ENCODE assay signal across 7 mouse cellular contexts in genomic region chrX:59133416-59133815, GRCm38 (mm10).
DNase-seq lines count a peak whose midpoint lies in the region; ATAC-seq and TF ChIP-seq lines count a peak whose summit lies in the region.

No protein-coding gene starts in this region.

- DNase-seq in lung, embryonic 14.5 days = peak; percentile 4
- DNase-seq in lung, postnatal 36 days = no peak
- DNase-seq in embryo, embryonic 9.5 days (ENCODE audit: extremely low spot score) = peak; percentile 16
- DNase-seq in liver, embryonic 14.5 days (ENCODE audit: low read depth in 3 of 3, low spot score in 3 of 3) = no peak

- no peak overlapping the region for H3K9ac ChIP-seq in lung, embryonic 14.5 days
- H3K9ac ChIP-seq in hindbrain, embryonic 12.5 days = no peak overlapping the region
- no peak overlapping the region for H3K9ac ChIP-seq in liver, embryonic 14.5 days (replicated peaks)
- H3K9ac ChIP-seq in stomach, embryonic 15.5 days = no peak overlapping the region

- ATAC-seq in lung, embryonic 14.5 days (ENCODE audit: insufficient read depth) = peak; percentile 42; the same call in 1 of the 2 replicates
- peak; percentile 23; the same call in 1 of the 2 replicates for ATAC-seq in hindbrain, embryonic 12.5 days (ENCODE audit: low FRiP score)
- no peak for ATAC-seq in liver, embryonic 14.5 days (ENCODE audit: insufficient read depth)
- ATAC-seq in stomach, embryonic 15.5 days (ENCODE audit: insufficient read depth, low FRiP score, low read depth) = 0 out of 2 replicates have a peak, but pooled peaks have one; percentile 39
- no peak for ATAC-seq in monocyte, adult 5-6 weeks (replicated peaks; ENCODE audit: insufficient number of reproducible peaks, low FRiP score, low TSS enrichment, poor library complexity, severe bottlenecking)

- WGBS in lung, embryonic 14.5 days = 19% methylated on average over 10 of the region's 10 CpGs
- 21% methylated on average over 10 of the region's 10 CpGs for WGBS in hindbrain, embryonic 12.5 days
- WGBS in liver, embryonic 14.5 days (ENCODE audit: insufficient replicate concordance) = 13% methylated on average over 9 of the region's 10 CpGs
- WGBS in stomach, embryonic 15.5 days = 34% methylated on average over 10 of the region's 10 CpGs

- H3K4me2 ChIP-seq in lung, embryonic 14.5 days = peak overlapping the region; percentile 64
- H3K4me2 ChIP-seq in hindbrain, embryonic 12.5 days (replicated peaks) = peak overlapping the region; percentile 71
- peak overlapping the region; percentile 55 for H3K4me2 ChIP-seq in liver, embryonic 14.5 days (ENCODE audit: low read depth)
- peak overlapping the region; percentile 68 for H3K4me2 ChIP-seq in stomach, embryonic 15.5 days

- no peaks in the 10 kb centered on the region for H3K4me1 ChIP-seq in lung, embryonic 14.5 days (ENCODE audit: insufficient read depth)
- H3K4me1 ChIP-seq in hindbrain, embryonic 12.5 days = no peaks in the 10 kb centered on the region
- H3K4me1 ChIP-seq in liver, embryonic 14.5 days (replicated peaks; ENCODE audit: control insufficient read depth in 2 of 2, insufficient read depth in 2 of 2, low read length in 1 of 2) = no peaks in the 10 kb centered on the region
- no peaks in the 10 kb centered on the region for H3K4me1 ChIP-seq in stomach, embryonic 15.5 days

- H3K9me3 ChIP-seq in lung, embryonic 14.5 days (ENCODE audit: low read depth, low read length) = no peaks in the 10 kb centered on the region
- no peaks in the 10 kb centered on the region for H3K9me3 ChIP-seq in hindbrain, embryonic 12.5 days (replicated peaks)
- no peaks in the 10 kb centered on the region for H3K9me3 ChIP-seq in liver, embryonic 14.5 days (ENCODE audit: control insufficient read depth, low read length)
- no peaks in the 10 kb centered on the region for H3K9me3 ChIP-seq in stomach, embryonic 15.5 days

- TF ChIP-seq CTCF in lung, embryonic 14.5 days (IDR thresholded peaks at IDR 0.05; ENCODE audit: low read depth) = no peak
- no peak for TF ChIP-seq CTCF in liver, embryonic 14.5 days (IDR thresholded peaks at IDR 0.05; ENCODE audit: low read depth)

- H3K27ac ChIP-seq in lung, embryonic 14.5 days (ENCODE audit: low read depth) = no peak overlapping the region
- no peak overlapping the region for H3K27ac ChIP-seq in hindbrain, embryonic 12.5 days
- H3K27ac ChIP-seq in liver, embryonic 14.5 days = no peak overlapping the region
- H3K27ac ChIP-seq in stomach, embryonic 15.5 days = no peak overlapping the region

- no peak for TF ChIP-seq EP300 in liver, embryonic 14.5 days (IDR thresholded peaks at IDR 0.05; ENCODE audit: low read depth)

- H3K4me3 ChIP-seq in lung, embryonic 14.5 days (ENCODE audit: low read depth, low read length) = peak overlapping the region; percentile 44
- H3K4me3 ChIP-seq in hindbrain, embryonic 12.5 days = peak overlapping the region; percentile 54
- peak overlapping the region; percentile 45 to 52 for H3K4me3 ChIP-seq in liver, embryonic 14.5 days (ENCODE audit: insufficient read depth in 1 of 2, low read depth in 2 of 2, low read length in 2 of 2)
- H3K4me3 ChIP-seq in stomach, embryonic 15.5 days (replicated peaks) = peak overlapping the region; percentile 49

- 0 out of 2 replicates have a peak, but pooled peaks cover 6% of the 10 kb centered on the region for H3K27me3 ChIP-seq in lung, embryonic 14.5 days (ENCODE audit: insufficient read depth, low read length)
- H3K27me3 ChIP-seq in hindbrain, embryonic 12.5 days = peaks cover 7% of the 10 kb centered on the region; the same call in 1 of the 2 replicates
- H3K27me3 ChIP-seq in liver, embryonic 14.5 days (ENCODE audit: control insufficient read depth, insufficient read depth, low read length) = peaks cover 12% of the 10 kb centered on the region
- H3K27me3 ChIP-seq in stomach, embryonic 15.5 days (replicated peaks) = peaks cover 6% of the 10 kb centered on the region; the same call in 1 of the 2 replicates

- no peaks in the 10 kb centered on the region for H3K36me3 ChIP-seq in lung, embryonic 14.5 days (ENCODE audit: insufficient read depth)
- H3K36me3 ChIP-seq in hindbrain, embryonic 12.5 days = no peaks in the 10 kb centered on the region
- no peaks in the 10 kb centered on the region for H3K36me3 ChIP-seq in liver, embryonic 14.5 days (replicated peaks; ENCODE audit: control insufficient read depth, insufficient read depth, low read depth)
- H3K36me3 ChIP-seq in stomach, embryonic 15.5 days = no peaks in the 10 kb centered on the region

Comparison
In these comparisons a context has a peak if more than half of its experiments do, and no peak if none do; other contexts are left out.
1. DNase-seq: peak in lung, embryonic 14.5 days (single experiment) and embryo, embryonic 9.5 days (single experiment); none in lung, postnatal 36 days (single experiment) and liver, embryonic 14.5 days (0 of 3).
2. ATAC-seq: peak in lung, embryonic 14.5 days (single experiment), hindbrain, embryonic 12.5 days (single experiment) and stomach, embryonic 15.5 days (single experiment); none in liver, embryonic 14.5 days (single experiment) and monocyte, adult 5-6 weeks (single experiment).
3. Peak in every context shown above with its lines, with median percentiles within 50 percentile points of each other: H3K4me2 ChIP-seq and H3K4me3 ChIP-seq.